Mouse (Mus musculus): ENCODE results near the gene Obox5.
"Not testable (repeated sequence)": the region's sequence is repeated elsewhere in the genome, so short reads cannot be mapped to it uniquely, and the experiment has no call there.

Obox5 gene

GRCm38 (mm10) chr7:15749831-15750230 lies at the start of gene Obox5:
Gene Obox5 (plus strand): TSS chr7:15750131.
- not testable (repeated sequence) for DNase-seq

GRCm38 (mm10) chr7:15749296-15749695 lies 635 bp upstream of the Obox5 start:
- DNase-seq, result not testable (repeated sequence)
